Mouse (Mus musculus): ENCODE results near the gene Ralgapa2. TPM values are rescaled to one million over a fixed set of nuclear protein-coding genes. Genes with fewer than 3 reads are reported as not detected.

Ralgapa2 gene
- total and polyA plus RNA-seq, 2 experiments from 2014 or later = 6.8 to 32.9 TPM

DNA sequence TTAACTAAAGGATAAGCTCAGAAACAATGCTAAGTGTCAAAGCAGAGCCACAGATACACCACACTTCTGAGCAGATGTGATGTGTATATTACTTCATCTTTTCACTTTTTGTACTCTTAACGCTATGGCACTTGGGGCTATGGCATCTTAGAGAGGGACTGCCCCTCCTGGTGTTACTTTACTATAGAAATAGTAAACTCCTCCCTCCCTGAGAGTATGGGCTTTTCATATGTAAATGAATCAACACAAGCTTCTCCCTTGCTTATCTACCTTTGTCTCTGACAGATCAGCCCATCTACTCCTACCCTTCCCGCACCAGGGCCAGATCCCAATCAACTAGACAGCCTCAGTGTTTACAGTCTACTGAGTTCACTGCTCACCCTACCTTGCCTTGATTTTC is 111.4 kb downstream of the Ralgapa2 start:
- Histone ChIP-seq H3K9ac (no peak overlapping the region), H3K36me3 (ENCODE audit: insufficient read depth) (peaks cover 3% of the 10 kb centered on the region; the same call in 1 of the 2 replicates), H3K4me3 (ENCODE audit: low read depth, low read length) (no peak overlapping the region), H3K4me2 (ENCODE audit: low read depth) (no peak overlapping the region), H3K27ac (ENCODE audit: low read depth, low read length) (no peak overlapping the region), H3K27me3 (ENCODE audit: insufficient read depth, low read length) (no peaks in the 10 kb centered on the region), H3K9me3 (ENCODE audit: low read length) (no peaks in the 10 kb centered on the region), H3K4me1 (ENCODE audit: insufficient read depth) (no peaks in the 10 kb centered on the region)
- no peak for ATAC-seq
- DNase-seq = no peak
- 12% methylated on average over 2 of the region's 2 CpGs for WGBS
- TF ChIP-seq CTCF (IDR thresholded peaks at IDR 0.05; ENCODE audit: low read depth) = no peak

DNA sequence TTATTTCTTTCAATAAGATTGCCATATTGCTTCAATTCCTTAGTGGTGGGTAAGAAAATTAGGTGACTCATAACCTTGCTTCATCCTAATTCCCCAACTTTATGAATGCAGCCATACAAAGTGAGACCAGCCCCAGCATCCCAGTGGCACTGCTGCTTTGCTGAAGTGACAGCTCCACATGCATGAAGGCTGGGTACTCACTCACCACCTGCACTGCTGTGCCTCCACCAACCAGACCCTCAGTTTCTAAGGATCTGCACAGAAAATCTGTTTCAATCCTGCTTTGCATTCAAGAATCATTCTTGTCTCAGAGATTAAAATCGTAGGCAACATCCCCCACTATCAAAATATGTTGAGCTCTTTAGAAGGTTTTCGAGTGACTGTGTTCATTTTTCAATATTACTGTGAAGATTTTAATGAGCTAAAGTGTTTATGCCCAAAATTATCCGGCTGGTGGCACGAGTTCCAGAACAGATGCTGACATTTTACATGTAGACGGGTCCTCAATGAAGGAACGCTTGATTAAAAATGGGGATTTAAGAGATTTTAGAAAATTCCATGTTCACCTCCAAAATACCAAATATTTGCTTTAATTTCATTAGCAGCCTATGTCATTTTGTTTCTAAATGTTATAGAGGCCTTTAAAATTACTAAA is 113.8 kb downstream of the Ralgapa2 start:
- Histone ChIP-seq H3K27me3 (ENCODE audit: insufficient read depth, low read length) (no peaks in the 10 kb centered on the region), H3K4me3 (ENCODE audit: low read depth, low read length) (no peak overlapping the region), H3K4me2 (ENCODE audit: low read depth) (no peak overlapping the region), H3K9ac (no peak overlapping the region), H3K9me3 (ENCODE audit: low read length) (no peaks in the 10 kb centered on the region), H3K4me1 (ENCODE audit: insufficient read depth) (no peaks in the 10 kb centered on the region), H3K27ac (ENCODE audit: low read depth, low read length) (0 out of 2 replicates have a peak overlapping the region, but pooled peaks have one; percentile 29), H3K36me3 (ENCODE audit: insufficient read depth) (0 out of 2 replicates have a peak, but pooled peaks cover 3% of the 10 kb centered on the region)
- WGBS = 51% methylated on average over 6 of the region's 6 CpGs
- TF ChIP-seq CTCF (IDR thresholded peaks at IDR 0.05; ENCODE audit: low read depth) = no peak
- DNase-seq = peak; percentile 58
- ATAC-seq = peak; percentile 79

- Histone ChIP-seq H3K4me2 (ENCODE audit: low read depth) (no peak overlapping the region), H3K9me3 (ENCODE audit: low read length) (no peaks in the 10 kb centered on the region), H3K9ac (no peak overlapping the region), H3K4me3 (ENCODE audit: low read depth, low read length) (no peak overlapping the region), H3K27ac (ENCODE audit: low read depth, low read length) (no peak overlapping the region), H3K36me3 (ENCODE audit: insufficient read depth) (peaks cover 13% of the 10 kb centered on the region; the same call in 1 of the 2 replicates), H3K27me3 (ENCODE audit: insufficient read depth, low read length) (no peaks in the 10 kb centered on the region), H3K4me1 (ENCODE audit: insufficient read depth) (no peaks in the 10 kb centered on the region)
- ATAC-seq (no peak), DNase-seq (no peak)
- no peak for TF ChIP-seq CTCF (IDR thresholded peaks at IDR 0.05; ENCODE audit: low read depth)
- WGBS = 90% methylated on average over 2 of the region's 2 CpGs
Observed at GRCm38 (mm10) chr2:146387211-146387610, 124.9 kb downstream of the Ralgapa2 start.

DNA sequence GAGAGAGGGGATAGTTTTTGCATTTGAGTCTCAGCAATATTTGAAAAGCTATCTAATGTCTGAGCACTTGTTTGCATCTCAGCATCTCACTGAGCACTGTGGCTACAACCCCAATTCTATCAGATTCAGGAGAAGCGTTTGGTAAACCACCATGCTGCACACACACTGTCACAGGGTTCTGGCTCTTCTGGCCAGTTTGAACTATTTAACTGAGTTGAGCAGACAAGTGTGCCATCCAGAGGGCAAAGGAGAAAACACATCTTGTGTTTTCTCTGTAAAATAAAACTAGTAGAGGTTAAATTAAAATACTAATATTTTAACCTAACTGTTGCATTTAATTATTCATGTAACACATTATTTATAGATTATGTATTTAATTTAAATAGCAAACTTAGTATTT is 127.6 kb downstream of the Ralgapa2 start:
- peak; percentile 57 for TF ChIP-seq CTCF (IDR thresholded peaks at IDR 0.05; ENCODE audit: low read depth)
- H3K4me3 ChIP-seq (ENCODE audit: low read depth, low read length) = no peak overlapping the region
- ATAC-seq (peak; percentile 64; the same call in 1 of the 2 replicates), DNase-seq (peak; percentile 35)
- H3K9me3 ChIP-seq (ENCODE audit: low read length) = no peaks in the 10 kb centered on the region
- WGBS = 13% methylated on average over 1 of the region's 1 CpGs
- no peak overlapping the region for H3K9ac ChIP-seq
- no peak overlapping the region for H3K4me2 ChIP-seq (ENCODE audit: low read depth)
- H3K27me3 ChIP-seq (ENCODE audit: insufficient read depth, low read length) = no peaks in the 10 kb centered on the region
- H3K4me1 ChIP-seq (ENCODE audit: insufficient read depth) = no peaks in the 10 kb centered on the region
- H3K27ac ChIP-seq (ENCODE audit: low read depth, low read length) = no peak overlapping the region
- 0 out of 2 replicates have a peak, but pooled peaks cover 9% of the 10 kb centered on the region for H3K36me3 ChIP-seq (ENCODE audit: insufficient read depth)

DNA sequence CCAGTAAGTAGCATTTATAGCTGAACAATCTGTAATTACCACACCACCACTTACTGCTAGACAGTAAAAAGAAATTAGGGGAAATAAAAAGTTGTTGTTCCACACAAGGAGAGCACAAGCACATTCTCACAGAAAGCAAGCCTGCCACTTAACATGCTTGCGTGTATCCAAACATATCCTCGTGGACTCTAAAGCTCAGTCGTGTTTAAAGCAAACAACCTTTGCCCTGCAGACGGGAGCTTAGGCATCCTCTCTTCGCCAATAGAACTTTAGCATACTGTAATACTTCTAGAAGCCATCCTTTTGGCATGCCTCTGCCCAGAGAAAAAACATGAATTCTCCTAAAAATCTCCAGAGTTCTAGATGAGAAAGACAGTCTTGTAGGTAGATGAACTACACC is 135.9 kb downstream of the Ralgapa2 start:
- WGBS = 72% methylated on average over 5 of the region's 5 CpGs
- TF ChIP-seq CTCF (IDR thresholded peaks at IDR 0.05; ENCODE audit: low read depth) = no peak
- Histone ChIP-seq H3K4me1 (ENCODE audit: insufficient read depth) (no peaks in the 10 kb centered on the region), H3K4me3 (ENCODE audit: low read depth, low read length) (no peak overlapping the region), H3K36me3 (ENCODE audit: insufficient read depth) (0 out of 2 replicates have a peak, but pooled peaks cover 6% of the 10 kb centered on the region), H3K4me2 (ENCODE audit: low read depth) (no peak overlapping the region), H3K9ac (no peak overlapping the region), H3K9me3 (ENCODE audit: low read length) (no peaks in the 10 kb centered on the region), H3K27ac (ENCODE audit: low read depth, low read length) (no peak overlapping the region), H3K27me3 (ENCODE audit: insufficient read depth, low read length) (no peaks in the 10 kb centered on the region)
- DNase-seq (no peak), ATAC-seq (no peak)

DNA sequence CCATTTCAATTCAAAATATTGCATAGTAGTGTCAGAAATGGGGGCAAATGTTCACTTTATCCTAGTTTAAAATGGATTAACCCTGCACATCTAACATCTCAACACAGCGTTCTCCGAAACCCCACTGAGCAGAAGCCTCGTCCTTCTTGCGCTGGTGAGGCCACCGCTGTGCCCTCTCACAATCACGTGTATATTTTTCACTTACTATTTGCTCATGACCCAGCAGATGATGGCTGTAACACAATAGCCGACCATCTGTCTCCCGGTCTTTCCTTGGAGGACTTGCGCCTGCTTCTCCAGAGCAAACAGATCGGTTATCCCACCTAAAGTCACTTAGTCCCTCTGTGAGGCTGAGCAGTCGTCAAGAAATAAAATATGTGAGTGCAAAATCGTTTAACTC is 146.0 kb downstream of the Ralgapa2 start:
- no peaks in the 10 kb centered on the region for H3K9me3 ChIP-seq (ENCODE audit: low read length)

GRCm38 (mm10) chr2:146365368-146365983 is 146.7 kb downstream of the Ralgapa2 start:
- H3K9ac ChIP-seq = no peak overlapping the region
- no peak for TF ChIP-seq CTCF (IDR thresholded peaks at IDR 0.05; ENCODE audit: low read depth)
- no peaks in the 10 kb centered on the region for H3K9me3 ChIP-seq (ENCODE audit: low read length)
- H3K27me3 ChIP-seq (ENCODE audit: insufficient read depth, low read length) = no peaks in the 10 kb centered on the region
- no peak overlapping the region for H3K4me2 ChIP-seq (ENCODE audit: low read depth)
- ATAC-seq (no peak), DNase-seq (no peak)
- WGBS = 61% methylated on average over 11 of the region's 11 CpGs
- no peak overlapping the region for H3K27ac ChIP-seq (ENCODE audit: low read depth, low read length)
- no peaks in the 10 kb centered on the region; the same call in 1 of the 2 replicates for H3K36me3 ChIP-seq (ENCODE audit: insufficient read depth)
- peaks cover 5% of the 10 kb centered on the region; the same call in 1 of the 2 replicates for H3K4me1 ChIP-seq (ENCODE audit: insufficient read depth)
- no peak overlapping the region for H3K4me3 ChIP-seq (ENCODE audit: low read depth, low read length)

More for the DNA sequence above, 146.0 kb downstream of the Ralgapa2 start:
- Histone ChIP-seq H3K4me3 (ENCODE audit: low read depth, low read length) (no peak overlapping the region), H3K27me3 (ENCODE audit: insufficient read depth, low read length) (no peaks in the 10 kb centered on the region), H3K27ac (ENCODE audit: low read depth, low read length) (no peak overlapping the region), H3K4me2 (ENCODE audit: low read depth) (no peak overlapping the region), H3K4me1 (ENCODE audit: insufficient read depth) (peaks cover 5% of the 10 kb centered on the region; the same call in 1 of the 2 replicates), H3K36me3 (ENCODE audit: insufficient read depth) (no peaks in the 10 kb centered on the region; the same call in 1 of the 2 replicates), H3K9ac (no peak overlapping the region)
- 60% methylated on average over 12 of the region's 12 CpGs for WGBS
- DNase-seq (no peak), ATAC-seq (no peak)
- TF ChIP-seq CTCF (IDR thresholded peaks at IDR 0.05; ENCODE audit: low read depth) = no peak

Measured in forebrain, postnatal 0 days (tissue).